Mouse (Mus musculus): ENCODE results near the gene Dop1a. TPM values are rescaled to one million over a fixed set of nuclear protein-coding genes. Genes with fewer than 3 reads are reported as not detected.

The Dop1a gene
- polyA plus RNA-seq (2017; shearing (Covaris generic)) = 43.4 TPM

DNA sequence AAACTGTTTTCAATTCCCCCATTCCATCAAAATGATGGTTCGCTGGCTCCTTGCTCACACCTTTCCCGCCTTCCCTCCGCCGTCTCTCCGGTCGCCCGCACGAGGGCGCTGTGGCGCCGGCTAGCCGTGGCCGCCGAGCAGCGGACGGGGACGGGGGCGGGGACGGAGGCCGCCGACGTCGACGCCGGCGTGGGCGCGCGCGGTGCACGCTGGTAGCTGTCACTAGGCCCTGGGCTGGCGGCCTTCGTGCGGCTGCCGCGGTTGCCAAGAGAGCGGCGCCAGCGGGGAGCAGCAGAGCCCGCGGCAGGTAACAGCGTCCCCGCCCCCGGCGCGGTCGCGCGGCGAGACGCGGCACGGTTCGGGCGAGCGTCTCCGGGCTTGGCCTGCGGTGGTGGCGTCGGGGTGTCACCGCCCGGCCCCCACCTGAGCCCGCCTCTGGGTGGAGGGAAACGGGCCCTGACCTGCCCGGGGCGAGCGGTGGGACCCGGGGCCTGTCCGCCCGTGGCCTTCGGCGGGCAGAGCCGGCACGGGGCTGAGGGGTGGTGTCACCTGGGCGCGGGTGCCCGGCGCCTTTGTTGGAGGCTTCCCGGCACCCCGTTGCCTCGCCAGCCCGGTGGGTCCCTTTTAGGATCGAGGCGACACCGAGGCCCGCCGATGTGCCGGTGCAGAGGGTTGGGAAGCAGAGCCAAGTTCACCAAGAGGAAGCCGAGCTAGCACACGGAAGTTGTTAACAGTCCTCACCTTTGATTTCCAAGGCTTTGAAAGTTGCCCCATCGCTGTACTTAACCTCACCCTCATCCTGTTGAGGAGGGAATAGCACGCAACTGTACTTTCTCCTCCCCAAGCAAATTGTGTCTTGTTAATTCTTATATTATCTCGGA, at the start of gene Dop1a:
TSS of gene Dop1a (plus strand) at position 165 of the 881 bp plus-strand sequence.

DNA sequence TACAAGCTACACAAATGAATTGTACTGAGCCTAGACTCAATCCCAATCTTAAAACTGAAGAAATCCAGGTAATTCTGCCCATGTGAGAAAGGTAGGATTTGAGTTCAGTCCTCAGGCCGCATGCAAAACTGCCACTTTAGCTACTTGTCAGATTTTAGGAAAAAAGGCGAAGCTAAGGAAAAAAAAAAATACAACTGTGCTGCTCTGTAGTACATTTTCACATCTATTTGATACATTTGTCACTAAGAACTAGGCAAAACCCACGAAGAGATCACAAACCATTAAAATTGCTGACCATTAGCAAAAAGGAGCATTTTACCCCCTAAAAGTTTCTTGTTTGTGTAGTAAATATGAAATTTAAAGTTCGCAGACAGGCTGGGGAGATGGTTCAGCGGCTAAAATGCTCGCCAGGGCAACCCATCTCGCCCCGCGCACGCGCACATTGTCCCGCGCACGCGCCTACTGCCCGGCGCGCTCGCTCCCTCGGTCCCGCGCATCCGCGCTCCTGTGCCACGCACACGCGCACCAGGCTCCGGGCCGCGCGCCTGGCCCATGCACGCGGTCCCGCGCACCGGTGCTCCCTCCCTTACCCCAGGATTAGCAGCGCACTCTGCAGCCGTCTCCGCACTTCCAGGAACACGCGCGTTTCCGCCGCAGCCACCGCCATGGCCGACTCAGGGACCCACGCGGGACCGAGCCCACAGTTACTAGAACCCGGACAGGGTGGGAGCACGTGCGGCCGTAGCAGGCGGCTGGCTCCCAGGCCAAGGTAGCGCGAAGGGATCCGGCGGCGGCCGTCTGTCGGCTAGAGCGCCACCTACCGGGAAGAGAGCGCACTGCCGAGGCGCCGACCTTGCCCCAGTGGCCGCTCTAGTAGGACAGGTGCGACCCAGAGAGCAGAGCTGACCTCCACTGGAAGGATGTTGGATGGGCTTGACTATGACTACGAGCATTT, 2.5 kb upstream of the Dop1a start, which contains the start of gene Ube2cbp:
TSS of gene Ube2cbp (minus strand) at position 800 of the 955 bp plus-strand sequence.

DNA sequence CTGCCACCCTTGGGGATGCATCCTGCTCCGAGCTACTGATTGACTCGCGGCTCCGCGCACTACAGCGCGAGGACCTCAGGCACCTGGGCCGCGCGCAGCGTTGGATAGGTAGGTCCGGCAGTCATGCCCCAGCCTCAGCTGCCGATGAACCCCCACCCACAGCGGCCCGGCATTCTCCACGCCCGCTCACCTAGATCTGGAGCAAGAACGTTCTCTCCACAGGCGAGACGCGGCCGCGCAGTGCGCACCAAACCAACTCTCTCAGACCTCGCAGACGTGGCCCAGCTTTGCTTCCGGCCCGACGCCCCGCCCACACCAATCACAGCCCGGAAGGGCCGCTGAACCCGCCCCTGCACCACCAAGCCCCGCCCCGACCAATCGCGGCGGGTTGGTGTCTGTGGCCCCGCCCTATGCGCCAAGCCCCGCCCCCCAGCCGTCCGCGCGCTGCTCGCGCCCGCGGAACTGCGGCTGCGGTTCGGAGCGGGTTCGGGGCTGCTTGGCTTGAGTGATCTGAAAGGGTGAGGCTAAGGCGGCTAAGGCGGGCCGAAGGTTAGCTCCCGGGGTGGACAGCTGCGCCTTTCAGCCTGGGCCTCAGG, 104.7 kb downstream of the Dop1a start, which contains the start of the genes Pgm3 and Rwdd2a:
TSS of gene Pgm3 (minus strand) at position 303 of the 596 bp plus-strand sequence.
TSS of gene Rwdd2a (plus strand) at position 452 of the 596 bp plus-strand sequence.

Other genes with a start within 250 kb of the Dop1a start
- gene Ube2cbp, start 2.2 kb upstream of the Dop1a start, polyA plus RNA-seq (2017; shearing (Covaris generic)) = 4.5 TPM
- gene Pgm3, start 104.7 kb downstream of the Dop1a start, polyA plus RNA-seq (2017; shearing (Covaris generic)) = 24.2 TPM
- 6.1 TPM for gene Rwdd2a, start 104.8 kb downstream of the Dop1a start, polyA plus RNA-seq (2017; shearing (Covaris generic))
- gene Me1, start 228.8 kb downstream of the Dop1a start, polyA plus RNA-seq (2017; shearing (Covaris generic)) = not detected